Mouse (Mus musculus) neural tube, embryonic 13.5 days (tissue): ENCODE data around the gene C7. TPM values are rescaled to one million over a fixed set of nuclear protein-coding genes. Genes with fewer than 3 reads are reported as not detected.

Source experiments
- ATAC-seq: fragments of 200-750 bp; cut with Nextera tagmentation; 2 replicates; pipeline ENCODE4 v1.8.0; 2017; ENCODE audit warnings: low read depth, mild to moderate bottlenecking, moderate TSS enrichment, moderate library complexity
- H3K27ac ChIP-seq: fragments of 300-500 bp; sonication (generic); replicated peaks from 2 replicates; pipeline ENCODE4 v1.5.1; 2015; ENCODE audit warnings: moderate library complexity, mild to moderate bottlenecking, inconsistent platforms
- H3K27me3 ChIP-seq: fragments of 300-500 bp; sonication (generic); 2 replicates; pipeline ENCODE4 v1.6.1; 2015; ENCODE audit warnings: mild to moderate bottlenecking, inconsistent platforms
- H3K36me3 ChIP-seq: fragments of 300-500 bp; sonication (generic); 2 replicates; pipeline ENCODE4 v1.6.1; 2015; ENCODE audit warnings: mild to moderate bottlenecking, inconsistent platforms
- H3K4me1 ChIP-seq: fragments of 300-500 bp; sonication (generic); replicated peaks from 2 replicates; pipeline ENCODE4 v1.6.1; 2015; ENCODE audit warnings: inconsistent platforms
- H3K4me2 ChIP-seq: fragments of 300-500 bp; sonication (generic); 2 replicates; pipeline ENCODE4 v1.6.1; 2015; ENCODE audit warnings: inconsistent platforms, mild to moderate bottlenecking, moderate library complexity
- H3K4me3 ChIP-seq: fragments of 300-500 bp; sonication (generic); 2 replicates; pipeline ENCODE4 v1.5.1; 2015; ENCODE audit warnings: mild to moderate bottlenecking, inconsistent platforms
- H3K9ac ChIP-seq: fragments of 300-500 bp; sonication (generic); 2 replicates; pipeline ENCODE4 v1.6.1; 2015; ENCODE audit warnings: moderate library complexity, mild to moderate bottlenecking, inconsistent platforms
- H3K9me3 ChIP-seq: fragments of 300-500 bp; sonication (generic); 2 replicates; pipeline ENCODE4 v1.6.1; 2016; ENCODE audit warnings: inconsistent platforms
- WGBS: fragments of 180-500 bp; shearing (Covaris S2); methylation state at CpG from one replicate; pipeline ENCODE4 v1.1.7; 2015; 5-methylcytosine and 5-hydroxymethylcytosine counted together
- polyA plus RNA-seq: library from polyadenylated mRNA; unstranded; fragments of >200 nt; fragmentation: Nextera tagmentation; extraction: Ambion mirVana; gene quantifications from 2 replicates; pipeline ENCODE4 v1.2.1, GENCODE M21; 2015

The C7 gene
- polyA plus RNA-seq = not detected in 2 replicates

- Histone ChIP-seq H3K4me2 (no peak within 1 kb of the TSS), H3K9ac (no peak within 1 kb of the TSS), H3K27me3 (no peaks in the 10 kb centered on the region), H3K27ac (no peak within 1 kb of the TSS), H3K36me3 (no peaks in the 10 kb centered on the region), H3K4me1 (no peaks in the 10 kb centered on the region), H3K4me3 (no peak within 1 kb of the TSS), H3K9me3 (no peaks in the 10 kb centered on the region)
- ATAC-seq = no peak
Observed at GRCm38 (mm10) chr15:5063635-5064034, at the start of gene C7. Gene C7, minus strand, starts transcription at chr15:5063740.

- ATAC-seq = no peak
- H3K9me3 ChIP-seq = no peaks in the 10 kb centered on the region
- peaks cover 14% of the 10 kb centered on the region for H3K4me1 ChIP-seq
- no peak overlapping the region for H3K9ac ChIP-seq
- H3K27me3 ChIP-seq = no peaks in the 10 kb centered on the region
- H3K4me3 ChIP-seq = no peak overlapping the region
- H3K36me3 ChIP-seq = peaks cover 3% of the 10 kb centered on the region
- H3K4me2 ChIP-seq = no peak overlapping the region
- H3K27ac ChIP-seq = no peak overlapping the region
- 81% methylated on average over 3 of the region's 3 CpGs for WGBS
Observed at GRCm38 (mm10) chr15:5112651-5113050, 49.1 kb upstream of the C7 start.

- 77% methylated on average over 3 of the region's 3 CpGs for WGBS
- no peaks in the 10 kb centered on the region for H3K9me3 ChIP-seq
- no peak for ATAC-seq
Observed at GRCm38 (mm10) chr15:5108655-5109040, 45.1 kb upstream of the C7 start.

GRCm38 (mm10) chr15:5107686-5108654, 44.4 kb upstream of the C7 start, which contains the start of gene Card6:
Gene Card6, minus strand, starts transcription at chr15:5108539.
- Histone ChIP-seq H3K4me3 (peak within 1 kb of the TSS; percentile 14), H3K27ac (no peak within 1 kb of the TSS), H3K9me3 (no peaks in the 10 kb centered on the region), H3K4me2 (peak within 1 kb of the TSS; percentile 16), H3K9ac (0 out of 2 replicates have a peak within 1 kb of the TSS, but pooled peaks have one; percentile 5), H3K27me3 (no peaks in the 10 kb centered on the region), H3K4me1 (no peaks in the 10 kb centered on the region), H3K36me3 (no peaks in the 10 kb centered on the region)
- ATAC-seq = no peak
- 69% methylated on average over 21 of the region's 21 CpGs for WGBS

More at GRCm38 (mm10) chr15:5108655-5109040, 45.1 kb upstream of the C7 start:
- Histone ChIP-seq H3K36me3 (no peaks in the 10 kb centered on the region), H3K4me2 (no peak overlapping the region), H3K9ac (no peak overlapping the region), H3K27me3 (no peaks in the 10 kb centered on the region), H3K27ac (no peak overlapping the region), H3K4me1 (no peaks in the 10 kb centered on the region), H3K4me3 (no peak overlapping the region)

GRCm38 (mm10) chr15:5106293-5106692, 42.8 kb upstream of the C7 start:
- no peaks in the 10 kb centered on the region for H3K9me3 ChIP-seq
- no peaks in the 10 kb centered on the region for H3K27me3 ChIP-seq
- H3K27ac ChIP-seq = no peak overlapping the region
- H3K4me1 ChIP-seq = no peaks in the 10 kb centered on the region
- H3K9ac ChIP-seq = no peak overlapping the region
- H3K4me2 ChIP-seq = no peak overlapping the region
- H3K36me3 ChIP-seq = no peaks in the 10 kb centered on the region
- 56% methylated on average over 2 of the region's 2 CpGs for WGBS
- ATAC-seq = no peak; the same call in 1 of the 2 replicates
- H3K4me3 ChIP-seq = no peak overlapping the region

GRCm38 (mm10) chr15:5105891-5106290, 42.4 kb upstream of the C7 start:
- Histone ChIP-seq H3K4me1 (no peaks in the 10 kb centered on the region), H3K9ac (no peak overlapping the region), H3K27me3 (no peaks in the 10 kb centered on the region), H3K9me3 (no peaks in the 10 kb centered on the region), H3K36me3 (no peaks in the 10 kb centered on the region), H3K4me3 (no peak overlapping the region), H3K27ac (no peak overlapping the region), H3K4me2 (no peak overlapping the region)
- no peak for ATAC-seq
- 82% methylated on average over 6 of the region's 6 CpGs for whole genome bisulfite sequencing

- no peak overlapping the region for H3K27ac ChIP-seq
- H3K36me3 ChIP-seq = no peaks in the 10 kb centered on the region
- H3K4me2 ChIP-seq = no peak overlapping the region
- ATAC-seq = no peak
- H3K4me3 ChIP-seq = no peak overlapping the region
- no peaks in the 10 kb centered on the region for H3K4me1 ChIP-seq
- 90% methylated on average over 4 of the region's 4 CpGs for WGBS
- H3K9ac ChIP-seq = no peak overlapping the region
- H3K27me3 ChIP-seq = no peaks in the 10 kb centered on the region
- no peaks in the 10 kb centered on the region for H3K9me3 ChIP-seq
Observed at GRCm38 (mm10) chr15:5102312-5102711, 38.8 kb upstream of the C7 start.

GRCm38 (mm10) chr15:5097376-5097775, 33.8 kb upstream of the C7 start:
- no peak for ATAC-seq
- H3K36me3 ChIP-seq = no peaks in the 10 kb centered on the region
- H3K9me3 ChIP-seq = 0 out of 2 replicates have a peak, but pooled peaks cover 5% of the 10 kb centered on the region
- 88% methylated on average over 1 of the region's 1 CpGs for WGBS
- H3K27me3 ChIP-seq = no peaks in the 10 kb centered on the region
- no peak overlapping the region for H3K4me2 ChIP-seq
- H3K9ac ChIP-seq = no peak overlapping the region
- no peak overlapping the region for H3K4me3 ChIP-seq
- no peak overlapping the region for H3K27ac ChIP-seq
- no peaks in the 10 kb centered on the region for H3K4me1 ChIP-seq

- H3K4me3 ChIP-seq = no peak overlapping the region
- no peak for ATAC-seq
- no peak overlapping the region for H3K27ac ChIP-seq
- no peak overlapping the region for H3K4me2 ChIP-seq
- no peaks in the 10 kb centered on the region for H3K36me3 ChIP-seq
- no peaks in the 10 kb centered on the region for H3K27me3 ChIP-seq
- H3K9me3 ChIP-seq = 0 out of 2 replicates have a peak, but pooled peaks cover 5% of the 10 kb centered on the region
- WGBS = 84% methylated on average over 11 of the region's 11 CpGs
- no peaks in the 10 kb centered on the region for H3K4me1 ChIP-seq
- H3K9ac ChIP-seq = no peak overlapping the region
Observed at GRCm38 (mm10) chr15:5095534-5096301, 32.2 kb upstream of the C7 start.

GRCm38 (mm10) chr15:5090131-5090530, 26.6 kb upstream of the C7 start:
- ATAC-seq = no peak
- Histone ChIP-seq H3K9me3 (0 out of 2 replicates have a peak, but pooled peaks cover 4% of the 10 kb centered on the region), H3K9ac (no peak overlapping the region), H3K36me3 (no peaks in the 10 kb centered on the region), H3K4me3 (no peak overlapping the region), H3K27ac (no peak overlapping the region), H3K4me2 (no peak overlapping the region), H3K27me3 (no peaks in the 10 kb centered on the region), H3K4me1 (peaks cover 4% of the 10 kb centered on the region; the same call in 1 of the 2 replicates)
- 86% methylated on average over 10 of the region's 10 CpGs for whole genome bisulfite sequencing

GRCm38 (mm10) chr15:5088850-5089608, 25.5 kb upstream of the C7 start:
- 47% methylated on average over 7 of the region's 7 CpGs for WGBS
- no peak overlapping the region for H3K4me2 ChIP-seq
- peaks cover 4% of the 10 kb centered on the region; the same call in 1 of the 2 replicates for H3K4me1 ChIP-seq
- H3K36me3 ChIP-seq = no peaks in the 10 kb centered on the region
- no peak overlapping the region for H3K9ac ChIP-seq
- peak; percentile 86 for ATAC-seq
- no peak overlapping the region for H3K27ac ChIP-seq
- no peak overlapping the region for H3K4me3 ChIP-seq
- no peaks in the 10 kb centered on the region for H3K9me3 ChIP-seq
- no peaks in the 10 kb centered on the region for H3K27me3 ChIP-seq
